Mouse (Mus musculus) CD4-positive, CD25-positive, alpha-beta regulatory T cell, adult 2 months (primary cell): ENCODE measurements at regions not wholly inside any gene's neighbourhood (a gene's known extent, or its start where the extent isn't known, plus 50 kb on each side); places are given as distances from the start of the nearest gene placed in this dataset.
A peak's percentile ranks its signal among the peaks of the same experiment; 100 is the strongest.
"Not testable (repeated sequence)": the region's sequence is repeated elsewhere in the genome, so short reads cannot be mapped to it uniquely, and the experiment has no call there.

Experiments used
- DNase-seq: peaks from one replicate; pipeline ENCODE4 v3.0.0-alpha.2; 2012; ENCODE audit warnings: low read depth, low spot score

GRCm38 (mm10) chr6:143431896-143432450 lies 265.0 kb downstream of the Etnk1 start:
- no peak for DNase-seq

- DNase-seq, result no peak
Measured at GRCm38 (mm10) chr6:143437367-143438271, 270.6 kb downstream of the Etnk1 start.

- DNase-seq, result no peak
Measured at GRCm38 (mm10) chr6:143438272-143438591, 271.2 kb downstream of the Etnk1 start.

- no peak for DNase-seq
Measured at GRCm38 (mm10) chr6:143439484-143439883, 272.5 kb downstream of the Etnk1 start.

- no peak for DNase-seq
Measured at GRCm38 (mm10) chr6:143440237-143440950, 273.4 kb downstream of the Etnk1 start.

GRCm38 (mm10) chr6:143442361-143442760 lies 275.3 kb downstream of the Etnk1 start:
- no peak for DNase-seq

GRCm38 (mm10) chr6:143443446-143443845 lies 276.4 kb downstream of the Etnk1 start:
- no peak for DNase-seq

- no peak for DNase-seq
Measured at GRCm38 (mm10) chr6:143444782-143445181, 277.8 kb downstream of the Etnk1 start.

GRCm38 (mm10) chr6:143445834-143446552 lies 279.0 kb downstream of the Etnk1 start:
- DNase-seq, result no peak

GRCm38 (mm10) chr6:143447060-143447459 lies 280.0 kb downstream of the Etnk1 start:
- DNase-seq, result no peak

- no peak for DNase-seq
Measured at GRCm38 (mm10) chr6:143449071-143449470, 282.1 kb downstream of the Etnk1 start.

GRCm38 (mm10) chr6:143451869-143452268 lies 284.8 kb downstream of the Etnk1 start:
- DNase-seq, result no peak

GRCm38 (mm10) chr6:143454695-143455218 lies 287.7 kb downstream of the Etnk1 start:
- no peak for DNase-seq

- peak; percentile 39 for DNase-seq
Measured at GRCm38 (mm10) chr6:143464907-143465537, 298.0 kb downstream of the Etnk1 start.

GRCm38 (mm10) chr6:143472676-143473075 lies 305.7 kb downstream of the Etnk1 start:
- not testable (repeated sequence) for DNase-seq

- DNase-seq, result no peak
Measured at GRCm38 (mm10) chr6:143474396-143474795, 307.4 kb downstream of the Etnk1 start.

GRCm38 (mm10) chr6:143475296-143475695 lies 308.3 kb downstream of the Etnk1 start:
- DNase-seq, result no peak

GRCm38 (mm10) chr6:143477396-143477795 lies 310.4 kb downstream of the Etnk1 start:
- no peak for DNase-seq

- DNase-seq, result peak; percentile 27
Measured at GRCm38 (mm10) chr6:143479239-143479638, 312.2 kb downstream of the Etnk1 start.

GRCm38 (mm10) chr6:143479701-143480388 lies 312.8 kb downstream of the Etnk1 start:
- no peak for DNase-seq
